Mouse (Mus musculus): ENCODE data around the gene Srms. TPM values are rescaled to one million over a fixed set of nuclear protein-coding genes. Genes with fewer than 3 reads are reported as not detected.

The Srms gene
- polyA plus RNA-seq, 1 experiment from 2014 or later, result 0.05 TPM

DNA sequence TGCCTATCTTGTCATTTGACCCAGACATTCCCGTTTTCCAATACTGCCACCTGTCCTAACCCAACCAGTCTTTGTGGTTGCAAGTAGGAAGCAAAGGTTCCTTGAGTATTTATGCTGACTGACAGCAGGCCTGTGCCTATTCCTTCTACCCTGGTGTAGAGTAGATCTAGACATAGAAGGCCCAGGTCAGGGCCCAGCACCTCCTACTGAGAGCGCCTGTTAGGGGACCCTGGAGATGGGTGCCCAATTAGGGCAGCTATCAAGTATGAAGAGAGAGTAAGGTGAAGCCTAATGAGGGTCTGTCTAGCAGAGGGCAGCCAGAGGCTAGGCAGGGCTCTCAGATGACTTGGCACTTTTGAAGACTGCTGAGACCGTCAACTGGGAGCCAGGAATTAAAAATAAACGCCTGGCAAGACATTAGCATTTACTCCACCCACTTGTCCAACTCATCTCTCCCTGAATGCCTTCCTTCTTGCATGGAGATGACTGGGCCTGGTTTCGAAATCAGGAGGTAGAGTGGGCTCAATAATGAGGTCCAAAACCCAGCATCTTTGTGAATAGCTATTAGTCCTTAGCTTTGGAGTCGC is 55.2 kb downstream of the Srms start:
- Histone ChIP-seq H3K4me1 (replicated peaks) (0 out of 2 replicates have a peak, but pooled peaks cover 2% of the 10 kb centered on the region), H3K4me3 (replicated peaks) (no peak overlapping the region), H3K36me3 (no peaks in the 10 kb centered on the region), H3K4me2 (replicated peaks) (no peak overlapping the region), H3K27me3 (replicated peaks) (peaks cover 55% of the 10 kb centered on the region), H3K9ac (no peak overlapping the region), H3K9me3 (no peaks in the 10 kb centered on the region), H3K27ac (no peak overlapping the region)
- no peak for ATAC-seq
- 75% methylated on average over 6 of the region's 6 CpGs for WGBS

DNA sequence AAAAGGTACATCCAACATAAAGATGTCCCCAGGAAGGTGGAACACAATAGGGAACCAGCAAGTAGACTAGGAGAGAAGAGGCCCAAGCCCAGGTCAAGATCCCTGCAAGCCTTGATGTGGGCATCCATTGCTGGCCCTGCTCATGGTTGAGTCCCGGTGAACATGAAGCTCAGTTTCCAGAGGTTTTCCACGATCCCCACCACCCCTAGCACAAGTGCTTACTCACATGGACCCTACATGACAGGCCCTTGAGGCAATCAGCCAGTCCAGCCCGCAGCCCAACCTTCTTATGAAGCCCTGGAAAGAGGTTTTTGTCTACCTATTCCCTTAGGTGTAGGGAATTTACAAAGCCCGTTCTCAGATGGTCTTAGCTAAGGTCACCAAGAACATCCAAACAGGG is 55.8 kb downstream of the Srms start:
- no peaks in the 10 kb centered on the region for H3K9me3 ChIP-seq
- 0 out of 2 replicates have a peak, but pooled peaks cover 2% of the 10 kb centered on the region for H3K4me1 ChIP-seq (replicated peaks)
- no peak overlapping the region for H3K4me2 ChIP-seq (replicated peaks)
- 72% methylated on average over 4 of the region's 4 CpGs for WGBS
- no peak overlapping the region for H3K4me3 ChIP-seq (replicated peaks)
- H3K27me3 ChIP-seq (replicated peaks), result peaks cover 58% of the 10 kb centered on the region
- H3K36me3 ChIP-seq, result no peaks in the 10 kb centered on the region
- H3K27ac ChIP-seq, result no peak overlapping the region
- no peak for ATAC-seq
- H3K9ac ChIP-seq, result no peak overlapping the region

DNA sequence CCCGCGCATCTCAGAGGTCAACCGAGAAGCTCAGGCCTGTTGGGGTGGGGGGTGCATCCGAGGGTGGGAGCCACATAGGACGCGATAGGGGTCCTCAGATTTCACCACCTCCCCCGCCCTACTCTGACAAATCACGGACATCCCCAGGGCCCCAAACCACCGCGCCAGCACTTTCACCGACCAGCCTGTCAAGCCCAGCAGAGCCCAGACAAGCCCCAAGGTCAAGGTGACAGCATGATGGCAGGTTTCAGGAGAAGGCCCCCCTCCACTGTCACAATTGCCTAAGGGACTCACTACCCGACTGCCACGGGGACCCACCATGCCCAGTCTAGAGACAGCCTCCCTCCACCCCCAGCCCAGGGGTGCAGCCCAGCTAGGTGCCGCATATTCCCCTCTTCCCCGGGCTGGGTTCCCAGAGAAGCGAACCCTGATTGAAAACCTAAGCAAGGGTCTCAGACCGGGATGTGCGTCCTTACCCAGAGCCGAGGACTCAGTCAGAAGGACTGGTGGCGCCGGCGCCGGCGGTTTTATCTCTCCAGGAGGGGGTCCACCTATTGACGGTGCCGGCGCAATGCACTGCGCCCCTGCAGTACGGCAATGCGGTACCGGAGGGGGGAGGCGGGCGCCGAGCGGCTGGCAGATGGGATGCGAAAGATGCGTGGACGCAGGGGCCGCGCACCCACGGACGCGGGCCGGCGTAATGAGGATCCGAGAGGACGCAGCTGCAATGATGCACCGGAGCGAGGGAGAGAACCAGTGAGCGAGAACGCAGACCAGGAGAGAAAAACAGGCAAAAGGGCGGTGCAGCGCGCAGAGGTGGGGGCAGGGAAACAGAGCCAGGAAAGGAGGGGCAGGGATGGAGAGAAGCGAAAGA is 56.5 kb downstream of the Srms start, which contains the start of gene Eef1a2:
Gene Eef1a2, minus strand, starts transcription at position 767 of the 874 bp plus-strand sequence.
- Histone ChIP-seq H3K27ac (no peak within 1 kb of the TSS), H3K4me3 (replicated peaks) (peak within 1 kb of the TSS; percentile 19; the same call in 1 of the 2 replicates), H3K27me3 (replicated peaks) (peaks cover 58% of the 10 kb centered on the region), H3K4me1 (replicated peaks) (0 out of 2 replicates have a peak, but pooled peaks cover 2% of the 10 kb centered on the region), H3K9ac (no peak within 1 kb of the TSS), H3K36me3 (no peaks in the 10 kb centered on the region), H3K4me2 (replicated peaks) (peak within 1 kb of the TSS; percentile 38), H3K9me3 (no peaks in the 10 kb centered on the region)
- ATAC-seq, result no peak
- WGBS, result 4% methylated on average over 55 of the region's 55 CpGs

DNA sequence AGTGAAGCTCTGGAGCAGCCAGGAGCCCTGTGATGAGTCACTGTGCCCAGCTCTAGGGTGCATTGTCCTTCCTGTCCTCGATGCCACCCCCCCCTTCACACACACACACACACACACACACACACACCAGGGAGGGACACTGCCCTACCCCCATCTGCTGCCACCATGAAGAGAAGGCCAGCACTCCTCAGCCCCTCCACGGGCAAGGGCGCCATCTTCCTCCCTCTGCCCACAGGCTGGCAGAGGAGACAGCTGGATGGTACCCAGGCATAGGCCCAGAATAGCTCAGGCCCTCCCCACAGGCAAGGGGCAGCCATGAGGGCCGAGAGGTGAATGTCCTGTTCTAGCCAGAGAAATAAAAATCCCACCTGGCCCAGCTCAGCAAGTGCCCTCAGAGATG is 57.2 kb downstream of the Srms start:
- no peak overlapping the region for H3K4me3 ChIP-seq (replicated peaks)
- H3K27ac ChIP-seq, result no peak overlapping the region
- 67% methylated on average over 4 of the region's 4 CpGs for WGBS
- H3K36me3 ChIP-seq, result no peaks in the 10 kb centered on the region
- no peak overlapping the region for H3K9ac ChIP-seq
- H3K27me3 ChIP-seq (replicated peaks), result peaks cover 63% of the 10 kb centered on the region
- no peaks in the 10 kb centered on the region for H3K9me3 ChIP-seq
- no peak for ATAC-seq
- H3K4me1 ChIP-seq (replicated peaks), result 0 out of 2 replicates have a peak, but pooled peaks cover 2% of the 10 kb centered on the region
- H3K4me2 ChIP-seq (replicated peaks), result no peak overlapping the region

Other genes with a start within 250 kb of the Srms start
- 77.9 and 85.0 TPM in 2 replicates for gene Arfgap1, start 246.0 kb downstream of the Srms start, polyA plus RNA-seq (2015; fragmentation: Nextera tagmentation; extraction: Ambion mirVana)
- 0.39 and 0.52 TPM in 2 replicates for gene Col20a1, start 226.7 kb downstream of the Srms start, polyA plus RNA-seq (2015; fragmentation: Nextera tagmentation; extraction: Ambion mirVana)
- gene Chrna4, start 169.6 kb downstream of the Srms start, polyA plus RNA-seq (2015; fragmentation: Nextera tagmentation; extraction: Ambion mirVana), result 1.1 and 1.2 TPM in 2 replicates
- 1.3 and 1.5 TPM in 2 replicates for gene Kcnq2, start 77.9 kb downstream of the Srms start, polyA plus RNA-seq (2015; fragmentation: Nextera tagmentation; extraction: Ambion mirVana)
- gene Eef1a2, start 56.2 kb downstream of the Srms start, polyA plus RNA-seq (2015; fragmentation: Nextera tagmentation; extraction: Ambion mirVana), result 0.10 and 0.26 TPM in 2 replicates
- gene Ppdpf, start 25.9 kb downstream of the Srms start, polyA plus RNA-seq (2015; fragmentation: Nextera tagmentation; extraction: Ambion mirVana), result 264 and 275 TPM in 2 replicates
- 0.14 and 0.21 TPM in 2 replicates for gene Ptk6, start 10.4 kb downstream of the Srms start, polyA plus RNA-seq (2015; fragmentation: Nextera tagmentation; extraction: Ambion mirVana)
- not detected in 2 replicates for gene Fndc11, start 6.8 kb upstream of the Srms start, polyA plus RNA-seq (2015; fragmentation: Nextera tagmentation; extraction: Ambion mirVana)
- 2.2 and 2.8 TPM in 2 replicates for gene Helz2, start 28.8 kb upstream of the Srms start, polyA plus RNA-seq (2015; fragmentation: Nextera tagmentation; extraction: Ambion mirVana)
- 11.3 and 13.2 TPM in 2 replicates for gene Gmeb2, start 74.8 kb upstream of the Srms start, polyA plus RNA-seq (2015; fragmentation: Nextera tagmentation; extraction: Ambion mirVana)
- 44.0 and 44.1 TPM in 2 replicates for gene Stmn3, start 101.3 kb upstream of the Srms start, polyA plus RNA-seq (2015; fragmentation: Nextera tagmentation; extraction: Ambion mirVana)
- gene Rtel1, start 106.6 kb upstream of the Srms start, polyA plus RNA-seq (2015; fragmentation: Nextera tagmentation; extraction: Ambion mirVana), result 30.3 and 32.8 TPM in 2 replicates
- gene Zgpat, start 151.7 kb upstream of the Srms start, polyA plus RNA-seq (2015; fragmentation: Nextera tagmentation; extraction: Ambion mirVana), result 35.7 and 36.7 TPM in 2 replicates
- gene Arfrp1, start 152.2 kb upstream of the Srms start, polyA plus RNA-seq (2015; fragmentation: Nextera tagmentation; extraction: Ambion mirVana), result 55.4 and 58.3 TPM in 2 replicates
- gene Lime1, start 166.9 kb upstream of the Srms start, polyA plus RNA-seq (2015; fragmentation: Nextera tagmentation; extraction: Ambion mirVana), result 17.1 and 19.4 TPM in 2 replicates
- 7.2 and 7.4 TPM in 2 replicates for gene Zbtb46, start 246.2 kb upstream of the Srms start, polyA plus RNA-seq (2015; fragmentation: Nextera tagmentation; extraction: Ambion mirVana)

All from intestine, embryonic 15.5 days (tissue).